Mouse (Mus musculus) CH12.LX (cell line): ENCODE data around the gene Prl7c1. TPM values are rescaled to one million over a fixed set of nuclear protein-coding genes. Genes with fewer than 3 reads are reported as not detected.

Source experiments
- DNase-seq: peaks from one replicate; pipeline ENCODE4 v3.0.0-alpha.2; 2013; ENCODE audit errors: extremely low read depth
- H3K27ac ChIP-seq: 2 replicates; pipeline ENCODE4 v1.5.1; 2012; ENCODE audit warnings: low read depth, mild to moderate bottlenecking, control low read depth, moderate library complexity; ENCODE audit not compliant: insufficient read depth
- H3K27me3 ChIP-seq: replicated peaks from 2 replicates; pipeline ENCODE3; 2012; ENCODE audit warnings: inconsistent platforms
- H3K36me3 ChIP-seq, 2 experiments: replicated peaks in 1 of 2; 2 replicates each; pipeline versions ENCODE3 to v1.6.1; 2012; ENCODE audit warnings: inconsistent platforms in 1 of 2, low read length in 1 of 2, mild to moderate bottlenecking in 1 of 2, mixed read lengths in 1 of 2, moderate library complexity in 1 of 2; ENCODE audit not compliant: control insufficient read depth in 1 of 2, insufficient read depth in 1 of 2
- H3K4me1 ChIP-seq, 2 experiments: 2 replicates each; pipeline ENCODE4 v1.6.1; 2012; ENCODE audit warnings: inconsistent platforms in 1 of 2, moderate library complexity in 1 of 2; ENCODE audit not compliant: insufficient read depth in 2 of 2, control insufficient read depth in 1 of 2
- H3K4me2 ChIP-seq: 2 replicates; pipeline ENCODE4 v1.6.1; 2012; ENCODE audit warnings: low read depth, mild to moderate bottlenecking, control low read depth; ENCODE audit not compliant: poor library complexity, insufficient read depth, severe bottlenecking
- H3K4me3 ChIP-seq, 3 experiments: fragments of 150-350 bp in 1 of 3; sonication (generic) in 1 of 3; replicated peaks in 1 of 3; 2 replicates each; pipeline versions ENCODE3 to v1.5.1; 2011 to 2012; ENCODE audit warnings: low read depth in 2 of 3, low read length in 2 of 3, mild to moderate bottlenecking in 2 of 3, moderate library complexity in 2 of 3, control low read depth in 1 of 3, improper control_type of control experiment in 1 of 3, inconsistent platforms in 1 of 3, mixed read lengths in 1 of 3; ENCODE audit not compliant: poor library complexity in 1 of 3
- H3K79me2 ChIP-seq: replicated peaks from 2 replicates; pipeline ENCODE4 v1.6.1; 2012; ENCODE audit warnings: mild to moderate bottlenecking, moderate library complexity; ENCODE audit not compliant: control insufficient read depth, poor library complexity, insufficient read depth, severe bottlenecking; ENCODE audit errors: extremely low read depth
- H3K9ac ChIP-seq: 2 replicates; pipeline ENCODE4 v1.6.1; 2012; ENCODE audit warnings: low read depth, mild to moderate bottlenecking, control low read depth, moderate library complexity; ENCODE audit not compliant: insufficient read depth
- H3K9me3 ChIP-seq: replicated peaks from 2 replicates; pipeline ENCODE3; 2012; ENCODE audit warnings: low read length, inconsistent platforms, mixed read lengths
- BHLHE40 ChIP-seq: IDR thresholded peaks from 2 replicates; pipeline ENCODE4 v1.6.1; 2011; ENCODE audit warnings: mild to moderate bottlenecking, low read depth, low read length, improper control_type of control experiment
- CHD1 ChIP-seq: IDR thresholded peaks from 2 replicates; pipeline ENCODE4 v1.6.1; 2012; ENCODE audit warnings: low read depth, low read length, improper control_type of control experiment, inconsistent platforms
- CHD2 ChIP-seq: IDR thresholded peaks from 2 replicates; pipeline ENCODE4 v1.6.1; 2011; ENCODE audit warnings: low read length, improper control_type of control experiment
- CTCF ChIP-seq, 2 experiments: IDR thresholded peaks in 1 of 2; conservative IDR thresholded peaks in 1 of 2; 2 replicates each; pipeline ENCODE4 v1.5.1; 2011 to 2012; ENCODE audit warnings: low read depth in 2 of 2, low read length in 2 of 2, improper control_type of control experiment in 1 of 2, inconsistent platforms in 1 of 2, mild to moderate bottlenecking in 1 of 2, moderate library complexity in 1 of 2
- E2F4 ChIP-seq: IDR thresholded peaks from 2 replicates; pipeline ENCODE4 v1.6.1; 2011; ENCODE audit warnings: low read depth, low read length, improper control_type of control experiment; ENCODE audit not compliant: insufficient replicate concordance
- ELF1 ChIP-seq: IDR thresholded peaks from 2 replicates; pipeline ENCODE4 v1.6.1; 2014; ENCODE audit warnings: low read depth, mild to moderate bottlenecking, inconsistent platforms, low read length, improper control_type of control experiment
- EP300 ChIP-seq: IDR thresholded peaks from 2 replicates; pipeline ENCODE4 v1.6.1; 2011; ENCODE audit warnings: low read length, improper control_type of control experiment
- ETS1 ChIP-seq: conservative IDR thresholded peaks from 2 replicates; pipeline ENCODE4 v1.6.1; 2012; ENCODE audit warnings: low read depth, mild to moderate bottlenecking, inconsistent platforms, low read length, improper control_type of control experiment, moderate library complexity
- HCFC1 ChIP-seq: IDR thresholded peaks from 2 replicates; pipeline ENCODE4 v1.6.1; 2012; ENCODE audit warnings: low read depth, mild to moderate bottlenecking, inconsistent platforms, low read length, improper control_type of control experiment
- JUN ChIP-seq: IDR thresholded peaks from 2 replicates; pipeline ENCODE4 v1.6.1; 2011; ENCODE audit warnings: low read depth, mild to moderate bottlenecking, low read length, improper control_type of control experiment, moderate library complexity; ENCODE audit not compliant: insufficient read depth
- JUND ChIP-seq: conservative IDR thresholded peaks from 2 replicates; pipeline ENCODE4 v1.6.1; 2011; ENCODE audit warnings: low read depth, low read length, improper control_type of control experiment
- MAFK ChIP-seq: IDR thresholded peaks from 2 replicates; pipeline ENCODE4 v1.6.1; 2011; ENCODE audit warnings: low read length, improper control_type of control experiment; ENCODE audit not compliant: insufficient replicate concordance
- MAZ ChIP-seq: IDR thresholded peaks from 2 replicates; pipeline ENCODE4 v1.6.1; 2012; ENCODE audit warnings: low read depth, mild to moderate bottlenecking, inconsistent platforms, low read length, improper control_type of control experiment, moderate library complexity
- MXI1 ChIP-seq: IDR thresholded peaks from 2 replicates; pipeline ENCODE4 v1.6.1; 2011; ENCODE audit warnings: mild to moderate bottlenecking, low read depth, low read length, improper control_type of control experiment
- MYC ChIP-seq: IDR thresholded peaks from 2 replicates; pipeline ENCODE4 v1.6.1; 2011; ENCODE audit warnings: low read depth, mild to moderate bottlenecking, improper control_type of control experiment, low read length
- NELFE ChIP-seq: IDR thresholded peaks from 2 replicates; pipeline ENCODE4 v1.6.1; 2011; ENCODE audit warnings: low read depth, low read length, improper control_type of control experiment
- NRF1 ChIP-seq: IDR thresholded peaks from 2 replicates; pipeline ENCODE4 v1.6.1; 2014; ENCODE audit warnings: low read depth, mild to moderate bottlenecking, inconsistent platforms, low read length, improper control_type of control experiment, moderate library complexity
- PAX5 ChIP-seq: IDR thresholded peaks from 2 replicates; pipeline ENCODE4 v1.6.1; 2012; ENCODE audit warnings: low read length, inconsistent platforms, mixed read lengths
- POLR2A ChIP-seq: IDR thresholded peaks from 2 replicates; pipeline ENCODE4 v1.6.1; 2011; ENCODE audit warnings: low read depth, mild to moderate bottlenecking, improper control_type of control experiment, low read length
- POLR2AphosphoS2 ChIP-seq: IDR thresholded peaks from 2 replicates; pipeline ENCODE4 v1.6.1; 2011; ENCODE audit warnings: low read depth, low read length, improper control_type of control experiment
- RAD21 ChIP-seq: IDR thresholded peaks from 2 replicates; pipeline ENCODE4 v1.6.1; 2011; ENCODE audit warnings: low read depth, mild to moderate bottlenecking, low read length, improper control_type of control experiment, moderate library complexity
- RCOR1 ChIP-seq: conservative IDR thresholded peaks from 2 replicates; pipeline ENCODE4 v1.6.1; 2012; ENCODE audit warnings: low read depth, mild to moderate bottlenecking, inconsistent platforms, low read length, improper control_type of control experiment
- SMC3 ChIP-seq: IDR thresholded peaks from 2 replicates; pipeline ENCODE4 v1.6.1; 2011; ENCODE audit warnings: low read depth, low read length, improper control_type of control experiment
- TBP ChIP-seq: conservative IDR thresholded peaks from 2 replicates; pipeline ENCODE4 v1.6.1; 2011; ENCODE audit warnings: low read depth, low read length, improper control_type of control experiment
- TCF12 ChIP-seq: IDR thresholded peaks from 2 replicates; pipeline ENCODE4 v1.6.1; 2014; ENCODE audit warnings: low read depth, mild to moderate bottlenecking, inconsistent platforms, low read length, improper control_type of control experiment
- USF1 ChIP-seq: IDR thresholded peaks from 2 replicates; pipeline ENCODE4 v1.6.1; 2014; ENCODE audit warnings: low read depth, mild to moderate bottlenecking, inconsistent platforms, low read length, improper control_type of control experiment
- ZKSCAN1 ChIP-seq: IDR thresholded peaks from 2 replicates; pipeline ENCODE4 v1.6.1; 2012; ENCODE audit warnings: low read depth, inconsistent platforms, low read length, improper control_type of control experiment, borderline replicate concordance
- ZNF384 ChIP-seq: IDR thresholded peaks from 2 replicates; pipeline ENCODE4 v1.6.1; 2012; ENCODE audit warnings: low read depth, low read length, improper control_type of control experiment, inconsistent platforms
- dilution Hi-C: fragments of 300-500 bp; cut with MboI; formaldehyde crosslinking; loops from 2 replicates; pipeline ENCODE4 v1.14.3; 2020; ENCODE audit warnings: low sequenced_read_pairs; ENCODE audit not compliant: extremely low pct_unique_long_range_greater_than_20kb, extremely low pct_ligation_motif_present
- in situ Hi-C: fragments of 300-500 bp; cut with MboI; formaldehyde crosslinking; loops from 3 replicates; pipeline ENCODE4 v1.14.3; 2019; ENCODE audit warnings: low sequenced_read_pairs, low pct_ligation_motif_present, low pct_unique_long_range_greater_than_20kb, mixed read lengths
- polyA plus RNA-seq: library from polyadenylated mRNA; unstranded; fragments of >175 nt; gene quantifications from 2 replicates; pipeline ENCODE4 v1.2.1, GENCODE M21; 2012; ENCODE audit warnings: low read depth; ENCODE audit not compliant: insufficient read length
- total RNA-seq, 2 experiments: library from RNA; depleted of rRNA; stranded (reverse); fragments of 300-350 nt in 1 of 2; fragments of >200 nt in 1 of 2; gene quantifications; 2 replicates each; pipeline ENCODE4 v1.2.3; 2012 to 2014

Prl7c1 gene
- total and polyA plus RNA-seq, 3 experiments, result not detected

GRCm38 (mm10) chr13:27801354-27801753 is 20.8 kb upstream of the Prl7c1 start, which contains the start of gene Prl2a1:
Gene Prl2a1, plus strand, starts transcription at chr13:27801654.
- dilution Hi-C loops, result no loop called here
- TF ChIP-seq ZKSCAN1 (no peak), POLR2A (no peak), PAX5 (no peak), MAFK (no peak), NELFE (no peak), EP300 (no peak), TCF12 (no peak), RAD21 (no peak), MAZ (no peak), TBP (no peak), RCOR1 (no peak), HCFC1 (no peak), BHLHE40 (no peak), CTCF (conservative IDR thresholded peaks at IDR 0.05 in 1 of 2, IDR thresholded peaks at IDR 0.05 in 1 of 2; ENCODE audit: low read depth in 2 of 2, low read length in 2 of 2) (no peak), NRF1 (no peak), MYC (no peak), ELF1 (no peak), CHD1 (no peak), CHD2 (no peak)
- TF ChIP-seq, all 38 proteins: peak for 0
- H3K79me2 ChIP-seq, result no peaks in the 10 kb centered on the region
- in situ Hi-C loops, result no loop called here
- no peaks in the 10 kb centered on the region for H3K27me3 ChIP-seq
- no peak for DNase-seq
- H3K4me3 ChIP-seq, result no peak within 1 kb of the TSS
- peaks cover 0 to 9% of the 10 kb centered on the region in 2 experiments; a peak in 2 of 4 replicates for H3K4me1 ChIP-seq
- H3K9me3 ChIP-seq, result no peaks in the 10 kb centered on the region
- H3K36me3 ChIP-seq, result no peaks in the 10 kb centered on the region
- no peak within 1 kb of the TSS for H3K9ac ChIP-seq
- H3K4me2 ChIP-seq, result no peak within 1 kb of the TSS
- no peak within 1 kb of the TSS for H3K27ac ChIP-seq

- no peaks in the 10 kb centered on the region for H3K9me3 ChIP-seq
- H3K27me3 ChIP-seq, result no peaks in the 10 kb centered on the region
- no peak overlapping the region for H3K9ac ChIP-seq
- TF ChIP-seq ZNF384 (no peak), POLR2AphosphoS2 (no peak), SMC3 (no peak), MXI1 (no peak), ELF1 (no peak), JUN (no peak), CHD2 (no peak), MYC (no peak), CTCF (conservative IDR thresholded peaks at IDR 0.05 in 1 of 2, IDR thresholded peaks at IDR 0.05 in 1 of 2; ENCODE audit: low read depth in 2 of 2, low read length in 2 of 2) (no peak), ETS1 (no peak), MAFK (no peak), JUND (no peak), RCOR1 (no peak), RAD21 (no peak), E2F4 (no peak), MAZ (no peak), POLR2A (no peak), HCFC1 (no peak), USF1 (no peak)
- dilution Hi-C loops, result no loop called here
- no peak overlapping the region for H3K27ac ChIP-seq
- no peak overlapping the region for H3K4me3 ChIP-seq
- DNase-seq, result no peak
- H3K4me1 ChIP-seq, result peaks cover 0 to 9% of the 10 kb centered on the region in 2 experiments; a peak in 2 of 4 replicates
- H3K79me2 ChIP-seq, result no peaks in the 10 kb centered on the region
- no peak overlapping the region for H3K4me2 ChIP-seq
- no peaks in the 10 kb centered on the region for H3K36me3 ChIP-seq
- in situ Hi-C loops, result no loop called here
These were observed 18.7 kb upstream of the Prl7c1 start for GRCm38 (mm10) chr13:27799303-27799702.
